Mouse (Mus musculus): ENCODE measurements around the gene Syt12. TPM values are rescaled to one million over a fixed set of nuclear protein-coding genes. Genes with fewer than 3 reads are reported as not detected.
"Not testable (repeated sequence)": the region's sequence is repeated elsewhere in the genome, so short reads cannot be mapped to it uniquely, and the experiment has no call there.

Syt12 gene
- total RNA-seq, 2 experiments from 2014 or later: 4.2 to 7.2 TPM

DNA sequence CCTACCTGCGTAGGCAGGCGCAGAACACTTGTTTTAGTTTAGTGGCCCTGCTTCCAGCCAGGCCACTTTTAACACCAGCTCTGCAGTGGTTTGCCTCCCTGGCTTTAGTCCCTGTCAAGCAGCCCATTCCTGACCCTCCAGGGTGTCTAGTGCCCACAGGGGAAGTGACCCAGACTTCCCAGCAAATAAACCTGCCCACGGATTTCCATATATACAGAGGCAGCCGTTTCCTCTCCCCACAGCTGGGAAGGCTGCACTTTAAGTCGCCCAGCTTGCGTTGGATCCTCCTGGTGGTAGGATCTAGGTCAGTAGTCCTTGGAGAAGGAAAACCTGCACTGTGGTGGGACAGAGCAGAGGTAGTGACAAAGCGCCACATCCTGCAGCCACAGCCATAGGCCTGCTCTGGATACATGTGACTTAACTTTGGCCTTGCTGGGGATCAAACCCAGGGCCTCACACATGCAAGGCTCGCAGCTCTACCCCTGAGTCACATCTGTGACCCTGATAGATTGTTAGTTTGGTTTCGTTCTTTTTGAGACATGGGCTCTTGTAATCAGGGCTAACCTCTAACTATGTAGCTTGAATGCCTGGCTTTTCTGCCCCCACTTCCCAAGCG, 13.9 kb upstream of the Syt12 start:
- no peak for DNase-seq

DNA sequence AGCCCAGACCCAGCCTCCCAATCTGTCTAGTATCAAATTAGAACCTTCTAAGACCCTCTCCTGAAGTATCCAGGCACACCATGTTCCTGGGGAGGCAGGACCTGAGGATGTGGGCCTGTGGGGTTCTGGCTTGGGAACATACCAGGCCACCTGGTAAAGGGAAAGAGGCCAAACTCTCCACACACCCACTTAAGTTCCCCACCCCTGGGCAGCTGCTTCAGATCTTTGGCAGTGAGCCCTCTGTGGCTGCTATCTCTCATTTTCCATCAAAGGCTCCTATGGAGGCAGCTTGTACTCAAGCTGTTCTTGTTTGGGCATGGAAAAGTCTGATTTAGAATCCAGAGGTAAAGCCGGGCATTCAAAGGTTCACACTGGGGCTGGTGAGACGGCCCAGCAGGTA, 10.6 kb upstream of the Syt12 start:
- DNase-seq: peak; percentile 28 to 37

DNA sequence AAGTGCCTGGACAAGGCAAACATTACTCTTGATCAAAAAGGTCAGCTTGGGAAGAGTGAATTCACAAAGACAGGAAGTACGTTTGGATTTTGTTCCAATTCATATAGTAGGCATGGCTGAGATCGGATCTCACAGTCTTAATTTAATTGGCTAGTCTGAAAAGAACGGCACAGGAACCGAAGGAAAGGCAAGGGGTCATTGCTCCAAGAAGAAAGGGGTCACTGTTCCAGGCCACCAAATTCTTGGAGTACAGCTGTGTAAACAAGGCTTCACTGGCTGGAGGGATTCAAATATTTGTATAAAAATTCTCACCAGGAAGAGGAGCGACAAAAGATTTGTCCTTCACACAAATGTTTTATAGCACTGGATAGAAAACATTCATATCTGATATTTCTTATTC, 7.8 kb upstream of the Syt12 start:
- peak in 1 of 2 experiments; percentile 14 for DNase-seq

DNA sequence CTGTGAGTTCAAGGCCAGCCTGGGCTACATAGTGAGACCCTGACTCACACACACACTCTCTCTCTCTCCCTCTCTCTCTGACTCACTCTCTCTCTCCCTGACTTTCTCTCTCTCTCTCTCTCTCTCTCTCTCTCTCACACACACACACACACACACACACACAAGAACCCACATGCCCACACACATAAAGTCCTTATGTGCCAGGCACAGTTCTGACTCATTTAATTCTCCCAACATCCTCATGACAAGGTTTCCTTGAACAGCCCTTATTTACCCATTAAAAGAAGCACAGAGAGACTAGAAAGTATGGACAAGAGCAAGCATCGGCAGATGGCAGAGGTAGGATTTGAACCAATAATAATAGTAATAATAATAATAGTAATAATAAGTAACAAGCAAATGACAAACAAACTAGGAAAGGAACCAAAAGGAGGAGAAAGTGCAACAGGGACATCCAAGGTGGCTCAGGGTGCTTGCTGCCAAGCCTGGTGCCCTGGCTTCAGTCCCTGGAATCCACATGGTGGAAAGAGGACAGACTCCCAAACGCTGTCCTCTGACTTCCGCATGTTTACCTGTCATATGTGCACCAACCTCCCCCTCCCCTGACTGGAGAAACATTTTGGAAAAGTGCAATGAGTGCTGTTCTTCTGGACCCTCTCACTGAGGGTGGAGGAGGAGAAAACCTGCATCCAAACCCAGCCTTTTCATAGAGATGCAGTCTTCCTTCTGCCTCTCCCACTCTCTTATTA, 5.0 kb upstream of the Syt12 start:
- peak; percentile 49 to 61 for DNase-seq

DNA sequence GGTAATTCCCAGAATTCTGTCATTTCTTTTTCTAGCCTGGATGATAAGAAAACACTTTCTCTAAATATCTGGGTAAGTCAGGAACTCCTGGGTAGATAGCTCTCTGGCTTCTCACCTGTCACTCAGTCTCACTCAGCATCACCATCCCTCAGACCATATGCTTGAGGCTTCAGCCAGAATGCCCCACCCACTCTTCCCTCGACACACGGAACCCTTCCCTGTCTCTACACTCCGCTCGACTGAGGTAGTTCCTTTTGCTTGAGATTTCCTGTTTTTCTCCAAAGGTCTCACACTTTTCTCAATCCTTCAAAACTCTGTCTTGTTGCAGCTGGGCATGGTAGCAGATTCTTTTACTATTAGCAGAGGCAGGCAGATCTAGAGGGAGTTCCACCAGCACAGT, 4.1 kb upstream of the Syt12 start:
- no peak for DNase-seq

DNA sequence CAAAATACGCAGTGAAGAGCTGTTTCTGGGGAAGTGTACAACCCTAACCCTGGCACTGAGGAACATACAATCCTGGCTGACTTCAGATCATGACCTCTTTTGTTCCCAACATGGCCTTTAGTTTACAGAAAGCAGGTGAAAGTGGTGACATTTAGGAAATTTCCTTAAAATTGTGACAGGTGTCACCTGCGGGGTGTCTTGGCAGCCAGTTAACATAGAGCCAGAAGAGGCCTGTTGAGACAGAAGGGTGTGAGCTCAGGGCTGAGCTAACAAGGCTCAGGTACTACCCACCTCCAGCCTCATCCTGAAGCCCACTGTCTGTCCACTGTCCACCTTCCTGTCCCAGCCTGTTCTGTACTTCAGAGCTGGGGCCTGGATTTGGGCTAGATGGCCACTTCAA, 2.8 kb upstream of the Syt12 start:
- no peak for DNase-seq

DNA sequence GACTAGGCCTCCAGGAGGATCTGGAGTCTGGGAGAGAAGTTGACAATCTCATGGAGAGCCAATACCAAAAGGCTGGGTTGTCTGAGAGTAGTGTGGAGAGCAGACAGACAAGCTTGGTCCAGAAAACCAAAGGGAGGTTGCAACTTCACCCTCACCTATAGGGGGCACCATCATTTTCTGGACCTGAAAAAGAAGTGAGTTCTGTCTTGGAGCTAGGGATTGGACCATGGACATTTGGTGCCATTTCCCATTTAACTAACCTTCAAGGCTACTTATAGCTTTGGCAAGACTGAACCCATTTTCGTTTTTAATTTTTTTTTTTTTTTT, 906 bp upstream of the Syt12 start:
- no peak for DNase-seq

DNA sequence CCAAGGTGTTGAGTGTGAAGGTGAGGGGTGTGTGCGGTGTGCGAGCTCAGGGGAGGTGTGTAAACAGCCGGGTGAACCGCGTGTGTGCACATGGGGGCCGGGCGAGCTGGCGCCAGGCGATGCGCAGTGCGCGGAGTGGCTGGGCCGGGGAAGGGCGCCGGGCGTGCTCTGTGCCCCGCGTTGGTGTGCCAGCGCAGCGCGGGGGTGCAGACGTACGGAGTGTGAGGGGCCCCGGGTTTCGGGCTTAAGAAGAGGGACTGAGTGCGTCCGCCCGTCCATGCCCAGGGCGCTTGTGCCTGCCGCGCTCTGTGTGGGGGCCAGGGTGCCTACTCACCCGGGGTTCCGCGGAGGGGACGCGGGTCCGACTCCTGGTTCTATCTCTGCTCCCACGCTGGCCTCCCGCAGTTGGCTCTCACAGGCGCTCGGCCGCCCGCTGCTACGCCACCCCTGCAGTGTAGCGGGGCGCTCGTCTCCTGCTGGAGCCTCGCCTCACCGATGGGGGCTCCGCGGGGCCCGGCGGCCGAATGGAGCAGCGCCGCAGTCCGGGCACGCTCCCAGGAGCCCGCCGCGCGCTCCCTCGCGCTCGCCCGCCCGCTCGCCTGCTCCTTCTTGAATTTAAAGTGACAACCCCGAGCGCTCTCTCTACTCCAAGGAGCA, 518 bp downstream of the Syt12 start:
- DNase-seq: peak; percentile 13 to 44

DNA sequence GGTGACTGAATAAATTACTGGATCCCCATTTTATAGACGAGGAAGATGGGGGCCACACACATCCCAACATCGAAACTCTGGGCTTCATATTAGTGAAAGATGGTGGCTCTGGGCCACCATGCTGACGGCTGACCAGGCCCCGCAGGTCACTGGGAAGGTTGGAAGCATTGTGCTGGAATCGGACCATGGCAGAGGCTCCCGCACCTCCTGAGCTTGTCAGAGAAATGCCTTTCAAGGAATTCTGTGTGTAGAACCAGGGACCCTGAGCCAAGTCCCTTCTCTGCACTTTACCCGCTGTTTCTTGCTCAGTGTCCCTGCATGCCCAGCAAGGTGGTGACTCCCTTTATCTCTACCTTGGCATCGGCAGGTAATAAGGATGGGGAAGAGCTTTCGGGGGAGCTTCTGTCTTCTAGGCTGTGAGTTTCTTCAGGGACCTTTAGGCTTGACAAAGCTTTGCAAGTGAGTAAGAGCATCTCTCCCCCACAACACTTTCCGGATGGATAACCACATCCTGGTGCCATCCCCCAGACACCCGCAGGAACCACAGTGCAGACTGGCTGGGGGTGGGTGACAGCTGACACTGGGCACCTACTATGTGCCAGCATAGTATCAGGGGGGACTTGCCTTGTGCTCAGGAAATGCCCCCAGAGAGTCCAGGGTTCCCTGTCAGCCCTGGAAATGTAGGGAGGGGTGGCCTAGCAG, 1.9 kb downstream of the Syt12 start:
- DNase-seq: no peak

DNA sequence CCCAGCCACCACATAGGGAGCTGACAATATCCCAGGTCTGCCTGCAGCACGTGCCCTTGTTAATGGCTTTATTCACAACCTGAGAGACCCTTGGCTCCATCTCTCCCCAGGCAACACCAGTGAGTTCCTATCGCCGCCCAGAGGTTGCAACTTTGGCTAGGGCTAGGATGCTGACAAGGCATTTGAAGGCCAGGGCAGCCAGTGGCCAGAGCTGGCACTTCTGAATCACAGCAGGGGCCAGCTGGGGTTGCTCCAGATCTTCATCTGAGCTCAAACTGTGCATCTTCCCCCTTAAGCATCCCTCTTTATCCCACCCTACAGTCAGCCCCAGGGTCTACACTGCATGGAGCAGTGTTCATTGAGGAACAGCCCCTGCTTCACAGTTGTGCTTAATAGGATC, 2.5 kb downstream of the Syt12 start:
- DNase-seq: no peak

DNA sequence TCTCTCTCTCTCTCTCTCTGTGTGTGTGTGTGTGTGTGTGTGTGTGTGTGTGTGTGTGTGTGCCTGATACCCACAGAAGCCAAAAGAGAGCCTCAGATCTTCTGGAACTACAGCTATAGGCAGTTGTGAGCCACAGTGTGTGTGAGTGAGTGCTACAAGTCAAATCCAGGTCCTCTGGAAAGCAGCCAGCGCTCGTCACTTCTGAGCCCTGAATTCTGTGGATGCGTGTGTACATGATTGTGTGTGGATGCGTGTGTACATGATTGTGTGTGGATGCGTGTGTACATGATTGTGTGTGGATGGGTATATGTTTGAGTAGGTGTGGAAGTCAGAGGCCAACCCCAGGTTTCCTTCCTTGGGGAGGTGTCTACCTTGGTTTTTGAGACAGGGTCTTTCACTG, 3.7 kb downstream of the Syt12 start:
- DNase-seq: no peak

DNA sequence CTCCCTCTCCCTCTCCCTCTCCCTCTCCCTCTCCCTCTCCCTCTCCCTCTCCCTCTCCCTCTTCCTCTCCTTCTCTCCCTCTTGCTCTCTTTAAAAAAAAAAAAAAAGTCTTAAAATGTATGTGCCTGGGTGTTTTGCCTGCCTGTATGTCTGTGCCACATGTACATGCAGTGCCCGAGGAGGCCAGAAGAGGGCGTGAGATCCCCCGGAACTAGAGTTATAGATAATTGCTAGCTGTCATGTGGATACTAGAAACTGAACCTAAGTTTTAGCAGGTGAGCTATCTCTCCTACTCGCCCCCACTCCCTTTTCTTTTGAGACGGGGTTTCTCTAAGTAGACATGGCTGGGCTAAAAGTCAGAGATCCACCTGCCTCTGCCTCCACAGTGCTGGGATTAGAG, 8.9 kb downstream of the Syt12 start:
- DNase-seq: no peak

DNA sequence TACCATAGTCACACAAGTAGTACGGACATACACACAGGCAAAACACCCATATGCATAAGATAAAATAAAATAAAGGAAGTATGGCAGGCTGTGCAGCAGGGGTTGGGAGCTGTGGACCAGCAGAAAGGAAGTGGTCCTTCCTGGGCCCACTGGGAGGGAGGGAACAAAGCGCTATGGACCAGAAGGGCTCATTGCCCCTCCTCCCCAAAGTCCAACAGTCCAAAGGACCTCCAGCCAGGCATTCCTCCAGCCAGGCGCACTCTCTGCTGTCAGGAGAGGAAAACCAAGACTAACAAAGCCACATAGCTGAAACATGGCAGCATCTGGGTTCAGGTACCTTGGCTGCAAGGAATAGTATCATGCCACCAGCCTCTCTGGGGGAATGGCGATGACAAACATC, 12.6 kb downstream of the Syt12 start:
- DNase-seq: no peak

DNA sequence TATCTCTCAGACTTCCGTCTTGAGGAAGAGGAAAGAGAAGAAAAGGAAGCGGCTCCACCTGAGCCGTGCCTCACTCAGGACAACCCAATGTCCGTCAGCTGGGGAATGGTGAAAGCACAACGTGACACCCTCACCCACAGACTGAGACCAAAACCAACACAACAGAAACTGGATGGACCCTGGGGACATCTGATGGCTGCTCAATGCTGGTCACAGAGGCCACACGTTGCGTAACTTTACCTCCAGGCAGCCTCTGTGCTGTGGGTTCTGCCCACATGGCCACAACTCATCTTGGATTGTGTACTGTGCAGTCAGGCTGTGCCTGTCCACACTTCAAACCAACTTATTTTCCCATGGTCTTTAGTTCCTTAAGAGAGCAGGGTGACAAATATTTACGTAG, 15.3 kb downstream of the Syt12 start:
- DNase-seq: no peak

DNA sequence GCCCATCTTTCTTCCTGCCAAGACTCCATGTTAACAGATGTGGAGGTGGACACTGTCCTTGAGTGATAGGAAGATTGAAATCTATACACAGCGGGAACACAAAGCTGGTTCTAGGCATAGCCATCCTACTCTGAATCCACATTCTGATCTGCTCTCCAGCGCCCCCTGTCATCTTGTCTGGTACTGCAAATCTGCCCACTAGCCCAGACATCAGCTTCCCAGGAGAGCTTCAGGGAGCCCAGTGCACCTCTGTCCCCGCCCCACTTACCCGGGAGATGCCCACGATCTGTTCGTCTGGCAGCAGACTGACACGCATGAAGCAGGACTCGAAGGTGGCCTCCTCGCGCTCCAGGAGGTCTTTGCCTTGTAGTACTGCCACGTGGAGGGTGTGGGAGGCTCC, 21.0 kb downstream of the Syt12 start:
- peak; percentile 14 to 76 for DNase-seq

DNA sequence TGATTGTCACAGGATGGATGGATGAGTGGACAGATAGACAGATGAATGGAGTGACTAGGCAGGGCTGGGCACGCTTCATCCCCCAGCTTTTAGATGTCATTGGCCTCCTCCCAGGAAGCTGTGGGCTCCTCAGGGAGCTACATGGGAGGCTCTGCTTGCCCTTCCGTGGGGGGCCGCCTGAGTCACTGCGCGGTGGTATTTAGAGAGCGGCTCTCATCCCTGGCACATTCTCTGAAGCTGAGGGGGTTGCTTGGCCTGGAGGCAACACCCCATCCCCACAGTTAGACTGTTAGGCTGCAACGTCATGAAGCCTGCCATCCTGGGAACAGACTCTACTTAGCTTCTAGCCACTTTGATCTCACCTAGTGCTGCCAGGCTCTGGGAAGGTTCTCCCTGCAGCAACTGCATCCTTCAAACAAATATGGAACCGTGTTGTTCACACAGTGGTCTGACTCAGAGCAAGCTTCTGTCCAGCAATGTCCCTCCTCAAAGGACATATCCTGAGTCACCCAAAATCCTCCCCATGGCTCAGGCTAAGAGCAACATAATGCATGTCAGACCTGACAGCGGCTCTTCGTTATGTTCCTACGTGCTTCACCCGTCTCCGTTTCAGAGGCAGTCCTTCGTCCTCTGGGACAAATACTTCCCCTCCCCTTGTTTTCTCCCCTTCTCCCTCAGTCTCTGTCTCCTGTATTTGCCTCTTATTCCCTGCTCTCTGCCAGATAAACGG, 22.0 kb downstream of the Syt12 start:
- no peak for DNase-seq

DNA sequence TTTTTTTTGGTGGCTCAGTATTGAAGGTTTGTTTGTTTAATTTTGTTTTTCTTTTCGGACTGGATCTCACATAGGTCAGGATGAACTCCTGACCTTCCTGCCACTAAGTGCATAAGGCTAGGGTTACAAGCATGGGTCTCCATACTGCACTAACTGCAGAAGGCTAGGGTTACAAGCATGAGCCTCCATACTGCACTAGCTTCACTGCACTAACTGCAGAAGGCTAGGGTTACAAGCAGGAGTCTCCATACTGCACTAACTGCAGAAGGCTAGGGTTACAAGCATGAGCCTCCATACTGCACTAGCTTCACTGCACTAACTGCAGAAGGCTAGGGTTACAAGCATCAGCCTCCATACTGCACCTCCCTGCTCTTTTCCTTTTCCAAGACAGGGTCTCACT, 23.2 kb downstream of the Syt12 start:
- not testable (repeated sequence) for DNase-seq

DNA sequence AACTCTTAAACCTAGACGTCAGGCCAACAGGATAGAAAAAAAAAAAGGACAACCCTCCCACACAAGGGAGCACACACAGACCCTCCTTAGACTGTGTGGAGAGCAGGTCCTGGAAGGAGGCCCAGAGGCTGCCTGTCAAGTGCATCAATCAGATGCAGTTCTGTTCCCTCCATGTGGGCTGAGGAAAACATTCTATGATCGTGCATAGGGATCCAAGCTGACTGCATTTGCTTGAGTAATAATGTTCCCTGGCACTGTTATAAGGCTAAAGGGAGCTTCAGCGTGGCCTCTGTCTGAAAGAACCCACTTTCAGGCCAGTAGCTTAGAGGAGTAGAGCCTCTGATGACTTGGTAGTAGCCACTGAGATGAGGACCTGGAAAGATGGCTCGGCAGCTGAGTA, 24.7 kb downstream of the Syt12 start:
- no peak for DNase-seq

DNA sequence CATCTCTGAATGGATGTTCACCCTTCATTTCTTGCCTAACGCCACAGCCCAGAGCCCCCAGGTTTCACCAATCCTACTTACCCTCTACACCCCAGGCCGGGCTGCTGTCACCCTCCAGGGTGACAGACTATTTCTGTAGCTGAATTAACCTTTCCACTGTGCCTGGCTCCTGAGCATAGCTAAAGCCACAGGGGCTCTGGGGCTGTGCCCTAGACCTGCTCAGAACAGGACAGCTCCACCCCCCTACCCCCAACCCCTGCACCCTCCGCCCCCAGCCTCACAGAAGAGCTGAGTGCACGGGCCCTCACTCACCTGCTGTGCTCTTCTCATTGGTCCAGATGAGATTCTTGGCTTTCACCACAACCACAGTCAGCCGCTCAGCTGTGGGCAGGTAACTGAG, 25.3 kb downstream of the Syt12 start:
- DNase-seq: no peak

DNA sequence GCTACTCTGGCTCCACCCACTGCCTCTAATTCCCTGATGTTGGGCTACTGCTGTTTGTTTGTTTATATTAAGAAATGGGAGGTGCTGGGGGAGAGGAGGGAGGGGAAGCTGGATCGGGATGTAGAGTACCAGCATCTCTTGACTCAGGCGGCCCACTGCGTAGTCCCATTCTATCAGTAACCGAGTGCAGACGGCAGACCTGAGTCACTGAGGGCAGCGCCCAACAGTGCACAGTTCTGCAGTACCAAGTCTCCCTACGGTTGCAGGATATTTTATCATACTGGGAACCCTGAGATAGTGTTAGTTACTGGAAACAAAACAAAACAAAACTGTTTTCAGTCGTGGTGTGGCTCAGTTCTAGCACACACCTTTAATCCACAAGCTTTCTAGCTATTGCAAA, 26.1 kb downstream of the Syt12 start:
- DNase-seq: no peak

DNA sequence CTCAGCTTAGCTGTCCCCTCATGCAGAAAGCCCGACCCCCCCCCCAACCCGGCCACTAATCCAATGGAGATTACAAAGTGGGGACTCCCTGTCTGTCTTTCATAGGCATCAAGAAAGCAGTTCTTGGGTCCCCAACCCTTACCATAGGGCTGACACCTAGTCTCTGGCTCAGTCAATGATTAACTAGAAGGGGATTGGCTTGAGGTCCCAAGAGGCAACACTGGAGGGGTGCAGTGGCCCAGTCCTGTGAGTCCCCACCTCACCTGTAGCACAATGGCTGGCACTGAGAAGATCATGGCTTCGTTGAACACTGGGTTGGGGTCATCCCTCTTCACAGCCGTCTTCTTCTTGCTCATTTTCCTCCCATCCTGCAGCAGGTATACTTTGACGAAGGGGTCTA, 26.6 kb downstream of the Syt12 start:
- DNase-seq: no peak

DNA sequence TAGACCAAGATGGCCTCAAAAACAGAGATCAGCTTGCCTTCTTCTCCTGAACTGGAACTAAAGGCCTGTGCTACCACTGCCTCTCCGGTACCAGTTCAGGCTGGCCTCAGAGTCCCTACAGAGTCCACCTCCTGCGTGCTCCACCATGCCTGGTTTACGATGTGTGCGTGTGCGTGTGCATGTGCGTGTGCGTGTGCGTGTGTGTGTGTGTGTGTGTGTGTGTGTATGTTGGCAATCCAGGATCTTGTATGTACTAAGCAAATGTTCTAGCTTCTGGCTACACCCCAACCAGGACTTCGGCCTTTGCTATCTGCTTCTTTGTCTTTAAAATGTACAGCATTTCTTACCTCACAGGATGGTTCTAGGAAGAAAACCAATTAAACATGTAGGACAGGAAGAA, 28.0 kb downstream of the Syt12 start:
- no peak for DNase-seq

DNA sequence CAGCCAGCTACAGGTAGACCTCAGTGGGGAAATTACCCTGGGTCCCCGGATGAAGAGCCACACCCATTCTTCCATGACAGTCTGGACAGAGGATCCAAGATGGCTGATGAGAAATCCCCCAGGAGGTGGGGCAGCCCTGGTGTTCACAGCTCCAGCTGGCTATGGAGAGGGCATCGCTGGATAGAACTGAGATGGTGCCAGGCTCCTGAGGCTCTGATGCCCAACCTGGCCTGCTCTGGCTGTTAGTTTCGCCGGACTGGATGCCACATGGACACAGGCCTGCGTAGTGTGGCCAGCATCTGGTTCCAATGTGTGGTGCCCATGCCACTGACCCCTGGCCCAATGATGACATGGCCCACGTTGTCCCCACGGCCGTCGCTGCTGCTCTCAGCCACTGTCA, 29.8 kb downstream of the Syt12 start:
- DNase-seq: no peak
